Mouse (Mus musculus) left cerebral cortex, postnatal 4 days (tissue): ENCODE data around the gene Ear10. TPM values are rescaled to one million over a fixed set of nuclear protein-coding genes. Genes with fewer than 3 reads are reported as not detected.

ENCODE experiments used
- total RNA-seq, 2 experiments: library from RNA; stranded (reverse); gene quantifications; 2 replicates each; pipeline ENCODE4 v1.2.3; 2021

Ear10 gene
- total RNA-seq, 2 experiments from 2014 or later = not detected

Other genes with a start within 250 kb of the Ear10 start
- gene Gm8165, start 246.4 kb downstream of the Ear10 start, total RNA-seq = not detected
- 1 to 10 TPM; 2.7 to 2.8 TPM for gene Gm7324, start 225.7 kb downstream of the Ear10 start, total RNA-seq
- not detected for gene Gm16506, start 196.1 kb downstream of the Ear10 start, total RNA-seq
- not detected for gene Gm6526, start 175.7 kb downstream of the Ear10 start, total RNA-seq
- gene Gm8180, start 138.8 kb downstream of the Ear10 start, total RNA-seq = not detected
- not detected for gene Ear1, start 48.0 kb downstream of the Ear10 start, total RNA-seq
- under 1 TPM; 0.77 to 0.78 TPM for gene Gm8113, start 1.8 kb upstream of the Ear10 start, total RNA-seq
- not detected for gene Ang5, start 33.5 kb upstream of the Ear10 start, total RNA-seq
- gene Ang6, start 78.7 kb upstream of the Ear10 start, total RNA-seq = not detected
- under 1 TPM in 1 of 2 experiments, not detected in 1; 0.76 TPM for gene Ear2, start 179.1 kb upstream of the Ear10 start, total RNA-seq
- gene Gm3327, start 200.3 kb upstream of the Ear10 start, total RNA-seq = not detected